Mouse (Mus musculus): ENCODE results near the gene Rad51ap2.

DNA sequence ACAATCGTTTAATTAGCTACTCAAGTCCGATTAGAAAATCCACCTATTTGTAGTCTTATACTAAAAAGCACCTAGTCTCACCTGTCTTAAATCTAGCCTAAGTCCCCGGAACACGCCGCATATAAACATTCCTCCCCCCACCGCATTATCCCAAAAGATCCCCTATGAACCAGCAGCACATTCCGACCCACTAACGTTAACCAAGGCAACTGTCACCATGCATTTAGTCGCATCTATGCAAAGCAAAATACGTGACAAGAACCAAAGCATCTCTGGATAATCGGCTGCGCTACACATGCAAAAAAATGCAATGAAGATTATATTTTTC is 19.9 kb upstream of the Rad51ap2 start:
- TF ChIP-seq POLR2A (IDR thresholded peaks at IDR 0.05; ENCODE audit: extremely low read depth, insufficient read depth, low read length): no peak
- TF ChIP-seq CTCF (IDR thresholded peaks at IDR 0.05; ENCODE audit: extremely low read depth, insufficient read depth, low read length): no peak

Measured in cortical plate, adult 2 months (tissue).